Mouse (Mus musculus): ENCODE results near the gene Calhm1. TPM values are rescaled to one million over a fixed set of nuclear protein-coding genes. Genes with fewer than 3 reads are reported as not detected.

Gene Calhm1
- total RNA-seq, 1 experiment from 2014 or later, result not detected

DNA sequence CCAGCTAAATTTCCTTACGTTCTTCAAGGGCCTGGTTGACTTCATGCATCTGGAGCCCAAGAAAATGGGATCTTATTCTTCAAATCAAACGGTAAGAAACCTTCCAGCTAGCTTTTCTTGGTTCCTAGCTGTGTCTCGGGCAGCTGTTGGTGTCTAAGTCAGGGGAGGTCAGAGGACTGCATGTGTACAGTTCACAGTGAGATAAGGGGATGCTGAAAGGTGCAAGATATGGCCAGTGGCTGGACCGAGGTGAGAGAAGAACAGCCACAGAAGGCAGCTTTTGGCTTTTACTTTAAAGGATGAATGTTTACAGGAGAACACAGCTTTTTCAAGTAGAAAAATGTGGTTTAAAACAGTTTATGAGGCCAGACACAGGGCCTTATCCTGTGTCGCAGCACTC is 43.0 kb downstream of the Calhm1 start:
- no peak for ATAC-seq (replicated peaks; ENCODE audit: low read depth, poor library complexity, severe bottlenecking)

Other genes with a start within 250 kb of the Calhm1 start
- gene Ina, start 129.6 kb downstream of the Calhm1 start, total RNA-seq (2017), result 0.34 and 0.64 TPM in 2 replicates
- 98.9 and 107 TPM in 2 replicates for gene Nt5c2, start 129.1 kb downstream of the Calhm1 start, total RNA-seq (2017)
- gene Pcgf6, start 93.3 kb downstream of the Calhm1 start, total RNA-seq (2017), result 20.9 and 21.6 TPM in 2 replicates
- 17.9 and 28.8 TPM in 2 replicates for gene Taf5, start 76.5 kb downstream of the Calhm1 start, total RNA-seq (2017)
- gene Usmg5, start 53.6 kb downstream of the Calhm1 start, total RNA-seq (2017), result 545 and 707 TPM in 2 replicates
- 28.5 and 37.1 TPM in 2 replicates for gene Pdcd11, start 53.5 kb downstream of the Calhm1 start, total RNA-seq (2017)
- 7.6 and 17.6 TPM in 2 replicates for gene Calhm2, start 6.0 kb downstream of the Calhm1 start, total RNA-seq (2017)
- gene Calhm3, start 13.5 kb upstream of the Calhm1 start, total RNA-seq (2017), result not detected in 2 replicates
- gene Neurl1a, start 34.6 kb upstream of the Calhm1 start, total RNA-seq (2017), result 0.09 TPM in 1 of 2 replicates, not detected in the other